Mouse (Mus musculus): ENCODE data around the gene Tsc22d2.

DNA sequence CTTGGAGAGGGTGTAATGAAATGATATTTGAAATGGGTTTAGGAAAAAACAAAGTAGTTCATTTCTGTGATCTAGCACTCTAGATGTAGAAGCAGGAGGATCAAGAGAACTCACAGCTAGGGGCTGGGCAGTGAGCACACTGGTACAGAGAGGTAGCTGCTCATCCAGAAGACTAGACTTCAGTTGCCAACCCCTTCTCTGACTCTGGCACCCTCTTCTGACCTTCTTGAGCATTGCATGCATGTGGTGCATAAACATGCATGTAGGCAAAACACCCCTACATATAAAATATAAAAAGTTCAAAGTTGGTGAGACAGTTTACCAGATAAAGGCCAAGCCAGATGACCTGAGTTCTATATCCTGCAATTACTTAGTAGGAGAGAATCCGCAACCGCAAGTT is 33.7 kb downstream of the Tsc22d2 start:
- peak; percentile 25; the same call in 1 of the 2 replicates for TF ChIP-seq CTCF (IDR thresholded peaks at IDR 0.05; ENCODE audit: low read depth, low read length)
- no peak for TF ChIP-seq POLR2A (IDR thresholded peaks at IDR 0.05; ENCODE audit: extremely low read depth, insufficient read depth, low read length)

Measured in liver, adult 2 months (tissue).